Mouse (Mus musculus) gastrocnemius, postnatal 10 days (tissue): ENCODE measurements around the gene Exog. TPM values are rescaled to one million over a fixed set of nuclear protein-coding genes. Genes with fewer than 3 reads are reported as not detected.

ENCODE experiments used
- DNase-seq: peaks from one replicate; pipeline ENCODE4 v3.0.0; 2021; ENCODE audit warnings: mixed read lengths
- long read RNA-seq, 2 experiments: library from polyadenylated mRNA; stranded (forward); transcript quantifications; one replicate each; pipeline ENCODE4 v2.0.0; 2021
- total RNA-seq, 2 experiments: library from RNA; stranded (reverse); gene quantifications; 2 replicates each; pipeline ENCODE4 v1.2.3; 2021

Exog gene
- 1 to 10 TPM; 2.4 to 3.1 TPM for total RNA-seq
- long read RNA-seq, experiment 1, partial matches to known transcripts = 0 of 14 reads
- long read RNA-seq, experiment 1, other reads (novel, unspliced or antisense) = 5 of 14 reads
- long read RNA-seq, experiment 2, partial matches to known transcripts = 0 of 5 reads
- long read RNA-seq, experiment 2, other reads (novel, unspliced or antisense) = 2 of 5 reads

DNA sequence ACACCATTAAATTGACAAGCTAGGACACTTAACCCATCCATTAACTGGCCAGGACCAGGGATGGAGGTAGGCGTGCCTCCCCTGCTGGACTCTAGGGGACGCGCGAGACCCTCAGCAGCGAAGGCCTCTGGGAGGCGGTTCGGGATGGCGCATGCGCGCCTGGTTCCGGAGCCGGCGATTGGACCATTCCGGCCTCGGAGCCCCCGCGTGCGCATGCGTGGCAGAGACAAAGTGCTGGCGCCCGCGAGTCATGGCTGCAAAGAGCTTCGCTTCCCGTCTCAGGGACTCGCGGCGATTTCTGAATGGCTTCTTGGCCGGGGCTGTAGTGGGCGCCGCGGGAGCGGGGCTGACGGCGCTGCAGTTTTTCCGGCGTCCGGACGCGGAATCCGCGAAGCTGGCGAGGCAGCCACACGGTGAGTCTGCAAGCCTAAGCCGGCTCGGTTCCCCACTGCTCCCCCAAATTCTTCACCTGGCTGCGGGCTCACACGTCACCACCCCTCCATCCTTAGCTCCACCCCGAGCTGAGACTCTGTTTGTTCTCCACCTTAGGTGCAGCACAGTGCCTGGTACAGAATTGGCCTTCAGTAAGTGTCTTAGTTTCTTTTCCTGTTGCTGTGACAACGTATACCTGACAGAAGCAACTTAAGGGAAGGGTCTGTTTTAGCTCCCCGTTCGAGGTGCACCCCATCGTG, at the start of gene Exog:
TSS of gene Exog (plus strand) at position 206 of the 692 bp plus-strand sequence.
- DNase-seq = peak; percentile 100

DNA sequence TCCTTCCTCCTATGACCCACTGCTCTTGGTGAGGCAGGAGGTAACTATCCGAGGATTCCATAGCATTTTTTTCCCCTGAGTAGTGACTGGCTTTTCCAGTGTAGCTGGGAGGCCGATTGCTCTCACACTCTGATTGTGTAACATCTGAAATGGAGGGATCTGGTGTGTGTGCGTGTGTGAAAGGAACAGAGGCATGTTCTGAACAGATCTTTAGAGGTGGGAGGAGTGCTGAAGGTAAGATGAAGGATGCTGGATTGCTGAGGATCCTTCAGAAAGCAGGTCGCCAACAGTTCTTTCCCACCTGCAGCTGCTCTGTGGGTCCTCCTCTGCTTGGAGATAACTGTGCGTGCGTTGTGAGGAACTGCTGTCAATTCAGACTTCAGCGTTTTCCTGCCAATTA, 43.4 kb upstream of the Exog start:
- DNase-seq = no peak

DNA sequence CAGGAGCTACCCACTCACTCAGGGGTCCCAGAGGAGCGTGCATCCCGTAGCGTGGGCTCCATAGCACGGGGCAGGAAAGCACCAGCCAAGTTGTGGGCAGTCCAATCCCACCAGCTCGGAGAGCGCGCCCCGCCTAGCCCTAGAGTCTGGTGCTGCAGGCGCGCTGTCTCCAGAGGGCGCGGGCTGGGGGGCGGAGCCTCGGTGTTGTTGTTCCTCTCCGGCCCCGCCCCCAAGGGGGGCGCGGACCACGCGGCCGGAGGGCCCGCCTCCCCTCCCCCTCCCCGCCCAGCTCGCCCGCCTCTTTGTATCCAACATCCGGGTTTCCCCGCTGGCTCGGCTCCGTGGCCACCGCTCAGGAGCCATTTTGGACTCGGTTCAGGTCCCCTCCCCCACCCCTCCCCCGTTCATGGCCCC, 42.9 kb upstream of the Exog start, which contains the start of gene Acvr2b:
TSS of gene Acvr2b (plus strand) at position 318 of the 414 bp plus-strand sequence.
- DNase-seq = peak; percentile 94

DNA sequence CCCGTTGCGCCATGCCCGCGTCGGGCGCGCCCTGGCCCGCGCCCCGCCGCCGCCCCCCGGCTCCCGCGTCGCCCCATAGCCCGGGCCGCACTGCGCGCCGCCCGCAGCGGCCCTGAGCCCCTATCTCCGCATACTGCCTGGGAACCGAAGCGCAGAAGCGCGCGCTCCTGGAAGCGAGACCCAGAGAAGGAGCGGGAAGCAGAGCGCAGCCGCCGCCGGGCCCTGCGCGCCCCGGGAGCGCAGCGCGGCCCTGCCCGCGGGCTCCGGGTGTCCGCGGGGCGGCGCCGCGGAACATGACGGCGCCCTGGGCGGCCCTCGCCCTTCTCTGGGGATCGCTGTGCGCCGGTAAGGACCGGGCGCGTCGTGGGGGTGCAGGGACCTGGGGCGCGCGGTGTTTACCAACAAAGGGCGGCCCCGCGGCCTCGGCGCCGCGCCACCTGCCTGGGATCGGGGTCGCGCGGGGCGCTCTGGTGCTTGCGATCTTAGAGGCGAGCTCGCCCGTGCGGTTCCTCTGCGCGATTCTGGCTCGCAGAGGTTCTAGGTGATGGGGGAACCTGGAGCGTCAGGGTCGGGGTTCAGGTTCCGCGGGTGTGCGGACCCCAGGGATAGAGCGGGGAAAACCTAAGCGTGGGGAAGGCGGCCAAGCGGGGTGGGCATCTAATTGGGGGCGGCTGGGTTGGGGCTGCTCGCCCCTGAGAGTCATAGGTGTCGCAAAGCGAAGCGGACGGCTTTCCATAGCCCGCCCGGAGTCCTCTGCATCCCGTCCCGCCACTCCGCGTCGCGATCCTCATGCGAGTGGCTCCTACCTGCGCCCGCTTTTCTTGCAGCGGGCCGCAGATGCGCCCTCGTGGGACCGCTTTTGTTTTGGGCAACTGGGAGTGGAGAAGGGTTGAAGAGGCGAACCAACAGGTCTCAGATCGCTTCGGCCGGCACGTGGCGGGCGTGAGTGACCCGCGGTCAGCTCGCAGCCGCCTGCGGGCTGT, 42.2 kb upstream of the Exog start:
- DNase-seq = peak; percentile 57

DNA sequence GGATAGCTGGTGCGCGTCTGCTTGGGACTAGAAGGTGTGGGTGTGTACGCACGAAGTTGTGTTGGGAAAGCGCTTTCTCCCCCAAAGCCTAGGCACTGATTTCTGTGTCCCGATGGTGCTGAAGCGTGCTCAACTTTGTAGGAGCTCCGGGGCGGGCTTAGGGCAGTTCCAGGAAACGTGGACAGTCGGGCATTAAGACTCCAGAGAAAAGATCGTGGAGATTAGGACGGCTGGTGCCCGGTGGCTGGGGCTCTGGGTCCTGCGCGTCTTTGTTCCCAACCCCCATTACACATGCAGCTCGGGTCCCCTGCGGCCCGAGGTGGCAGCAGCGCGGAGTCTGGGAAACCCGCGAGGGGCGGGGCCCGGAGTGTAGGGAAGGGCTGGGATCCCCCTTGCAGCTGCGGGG, 41.5 kb upstream of the Exog start:
- peak; percentile 43 for DNase-seq

DNA sequence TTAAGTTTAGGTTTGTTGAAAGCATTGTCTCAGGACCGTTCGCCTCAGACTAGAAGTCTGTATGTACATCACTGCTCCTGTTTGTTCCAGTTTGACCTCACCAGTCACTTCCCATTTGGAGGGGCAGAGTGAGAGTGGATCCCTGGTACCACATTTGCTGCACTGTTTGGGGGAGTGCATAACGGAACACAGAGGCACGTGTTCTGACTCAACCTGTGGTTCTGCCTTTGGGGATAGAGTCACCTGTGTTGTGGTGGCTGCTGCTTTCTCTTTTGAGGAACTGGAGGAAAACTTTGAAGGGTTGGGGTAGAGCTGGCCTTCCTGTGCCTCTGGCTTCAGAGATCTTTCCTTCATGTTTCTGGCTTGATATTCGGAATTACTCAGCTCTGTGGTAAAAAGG, 40.7 kb upstream of the Exog start:
- DNase-seq = no peak

DNA sequence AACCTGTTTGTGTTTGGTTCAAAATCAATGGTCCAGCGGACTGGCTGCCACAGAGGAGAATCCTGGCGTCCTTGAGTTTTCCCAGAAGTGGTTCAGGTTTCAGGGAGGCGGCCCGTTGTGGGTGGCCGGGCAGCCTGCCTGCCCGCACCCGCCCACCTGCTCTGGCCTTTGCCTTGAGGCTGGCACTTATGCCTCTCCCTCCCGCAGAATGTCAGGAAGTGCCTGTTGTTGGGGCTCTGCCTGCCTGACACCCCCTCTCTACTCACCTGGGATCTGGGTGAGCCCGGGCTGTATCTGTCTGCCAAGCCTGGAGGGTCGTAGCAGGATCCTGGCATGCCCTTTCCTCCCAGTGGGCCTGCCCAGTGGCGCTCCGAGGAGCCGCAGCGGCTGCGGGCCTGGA, 36.9 kb upstream of the Exog start:
- peak; percentile 34 for DNase-seq

DNA sequence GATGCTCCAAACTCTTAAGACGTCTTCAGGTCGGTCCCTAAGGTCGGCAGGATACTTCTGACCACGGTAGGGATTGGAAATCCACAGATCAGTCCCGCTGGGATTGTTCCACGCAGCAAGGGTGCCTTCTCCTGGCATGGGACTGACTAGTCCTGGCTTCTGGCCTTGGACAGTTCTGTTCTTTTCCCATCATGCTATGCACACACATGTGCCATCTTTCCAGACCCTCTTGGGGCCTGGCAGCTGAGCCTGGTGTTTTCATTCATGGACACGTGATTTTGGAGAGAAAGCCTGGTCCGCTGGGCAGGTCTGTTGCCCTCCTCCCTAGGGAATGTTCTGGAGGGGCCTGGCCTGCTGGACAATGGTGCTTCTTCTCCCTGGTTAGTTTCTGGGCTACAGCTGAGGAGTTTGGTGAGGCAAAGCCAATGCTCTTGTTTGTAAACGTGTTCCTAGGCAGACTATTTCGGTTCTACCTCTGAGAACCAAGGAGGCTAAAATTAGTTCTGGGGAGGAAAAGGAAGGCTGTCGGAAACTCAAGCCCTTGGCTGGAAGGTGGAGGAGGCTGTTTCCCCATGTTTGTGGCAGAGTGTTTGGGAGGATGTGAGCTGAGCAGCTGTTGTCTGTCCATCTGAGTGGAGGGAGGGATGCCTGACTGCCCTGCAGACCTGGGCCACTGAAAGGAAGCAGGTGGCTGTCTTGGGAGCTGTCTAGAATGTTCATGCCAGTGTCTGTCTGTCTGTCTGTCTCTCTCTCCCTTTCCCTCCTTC, 35.7 kb upstream of the Exog start:
- peak; percentile 35 for DNase-seq

DNA sequence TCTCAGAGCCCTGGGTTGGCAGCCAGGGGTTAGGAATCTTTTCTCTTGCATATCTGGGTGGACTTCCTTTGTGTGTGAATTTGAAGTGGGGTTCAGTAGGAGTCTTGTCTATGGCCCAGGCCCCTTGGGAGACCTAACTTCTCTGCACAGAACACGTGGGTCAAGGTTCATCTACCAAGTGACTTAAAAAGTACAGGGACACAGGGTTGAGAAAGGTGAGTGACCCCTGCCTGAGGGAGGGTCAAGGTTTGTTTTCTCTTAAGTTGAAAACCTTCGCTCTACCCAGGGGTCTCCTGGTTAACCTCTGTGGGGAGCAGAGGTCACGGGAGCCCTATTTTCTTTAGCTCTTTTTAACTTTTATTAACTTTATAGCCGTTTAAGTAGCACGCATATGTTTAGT, 34.9 kb upstream of the Exog start:
- DNase-seq = no peak

DNA sequence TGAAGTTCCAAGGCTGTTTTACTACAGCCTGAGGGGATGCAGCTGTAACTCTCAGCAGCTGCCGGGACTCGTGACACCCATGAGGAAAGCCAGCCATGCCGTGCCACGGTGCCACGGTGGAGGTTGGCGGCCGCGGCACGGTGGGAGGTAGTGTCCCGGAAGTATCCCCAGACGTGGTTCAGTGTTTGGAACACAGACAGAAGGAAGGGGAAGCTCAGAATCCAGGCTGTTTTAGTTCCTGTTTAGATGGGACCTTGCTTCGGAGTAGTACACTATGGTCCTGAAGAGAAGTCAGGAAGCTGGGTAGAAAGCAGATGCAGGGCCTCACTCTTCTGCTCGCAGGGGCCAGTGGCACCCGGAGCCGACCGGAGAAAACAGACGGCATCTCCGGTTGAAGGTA, 26.7 kb upstream of the Exog start:
- no peak for DNase-seq

DNA sequence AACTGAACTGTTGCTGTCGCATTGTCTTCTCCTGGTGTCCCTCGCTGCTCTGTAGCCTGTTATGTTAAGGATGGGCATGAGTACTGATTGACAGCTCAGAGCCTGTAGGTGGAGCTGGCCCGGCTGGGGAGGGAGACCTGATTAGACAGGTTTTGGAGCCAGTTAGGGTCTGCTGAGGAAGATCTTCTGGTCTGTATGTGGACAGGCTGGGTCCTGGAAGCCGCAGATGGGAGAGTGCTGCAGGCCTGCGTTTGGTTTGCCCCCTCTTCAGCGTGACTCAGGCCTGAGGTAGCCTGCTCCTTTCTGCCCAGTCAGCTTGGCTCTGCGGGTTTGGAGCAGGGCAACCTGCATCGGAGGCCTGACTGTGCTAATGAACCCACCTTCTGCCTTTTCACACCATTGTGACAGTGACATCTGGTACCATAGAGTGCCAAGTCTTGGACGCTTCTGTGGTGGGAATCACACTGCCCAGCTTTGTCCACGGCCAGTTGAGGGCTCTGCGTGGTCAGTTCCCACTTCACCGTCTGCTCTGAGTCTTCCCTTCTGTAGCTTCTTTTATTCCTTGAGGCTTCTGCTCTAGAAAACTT, 24.8 kb upstream of the Exog start:
- no peak for DNase-seq

DNA sequence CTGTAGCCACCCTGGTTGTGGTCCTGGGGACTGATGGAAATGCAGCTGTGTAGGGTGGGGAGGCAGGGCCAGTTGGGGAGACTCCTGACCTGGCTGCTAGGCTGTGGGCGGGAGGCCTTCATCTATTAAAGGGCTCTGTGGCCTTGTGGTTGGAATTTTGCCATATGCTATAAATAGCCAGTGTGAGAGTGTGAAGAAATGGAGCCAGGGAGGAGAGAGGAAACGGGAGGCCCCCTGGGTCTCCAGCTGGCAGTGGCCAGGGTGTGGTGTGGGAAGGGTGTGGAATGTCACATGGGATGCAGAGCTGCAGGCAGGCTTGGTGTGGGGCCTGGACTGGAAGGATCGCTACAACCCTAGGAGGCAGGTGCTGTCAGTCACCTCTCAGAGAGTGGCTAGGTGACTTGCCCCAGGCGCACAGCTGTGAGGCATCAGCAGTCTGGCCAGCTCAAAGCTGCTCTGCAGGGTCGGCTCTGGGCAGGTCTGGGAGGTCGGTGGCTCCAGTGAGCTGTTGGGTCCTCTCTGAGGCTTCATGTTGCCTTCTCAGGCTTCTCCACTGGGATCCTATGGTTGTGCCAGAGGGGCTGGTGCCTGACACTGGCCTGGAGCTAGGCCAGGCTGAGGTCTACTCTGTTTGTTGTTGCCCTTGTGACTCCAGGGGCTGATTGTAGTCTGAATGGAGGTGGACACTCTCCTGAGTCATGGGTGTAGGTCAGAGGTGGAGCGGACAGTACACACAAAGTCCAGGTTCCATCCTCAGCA, 19.3 kb upstream of the Exog start:
- peak; percentile 57 for DNase-seq

DNA sequence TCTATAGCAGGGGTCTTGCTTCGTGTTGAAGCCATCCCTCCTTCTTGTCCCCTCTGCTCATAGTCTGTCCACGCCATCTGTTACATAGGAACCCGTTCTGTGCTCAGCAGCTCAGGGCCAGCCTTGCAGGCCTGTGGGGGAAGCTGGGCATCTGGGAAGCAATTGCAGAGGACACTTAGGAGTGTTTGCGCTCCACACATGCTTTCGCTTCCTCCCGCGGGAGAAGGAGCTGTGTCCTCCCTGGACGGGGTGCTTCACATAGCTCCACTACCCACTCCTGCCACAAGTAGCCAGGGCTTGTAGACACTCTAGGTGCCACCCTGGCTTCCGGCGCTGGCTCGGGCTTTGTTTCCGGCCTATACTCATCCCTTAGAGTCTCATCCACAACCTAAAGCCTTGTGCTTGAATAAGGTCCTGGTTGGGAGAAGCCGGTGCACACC, 18.7 kb upstream of the Exog start:
- DNase-seq = no peak

DNA sequence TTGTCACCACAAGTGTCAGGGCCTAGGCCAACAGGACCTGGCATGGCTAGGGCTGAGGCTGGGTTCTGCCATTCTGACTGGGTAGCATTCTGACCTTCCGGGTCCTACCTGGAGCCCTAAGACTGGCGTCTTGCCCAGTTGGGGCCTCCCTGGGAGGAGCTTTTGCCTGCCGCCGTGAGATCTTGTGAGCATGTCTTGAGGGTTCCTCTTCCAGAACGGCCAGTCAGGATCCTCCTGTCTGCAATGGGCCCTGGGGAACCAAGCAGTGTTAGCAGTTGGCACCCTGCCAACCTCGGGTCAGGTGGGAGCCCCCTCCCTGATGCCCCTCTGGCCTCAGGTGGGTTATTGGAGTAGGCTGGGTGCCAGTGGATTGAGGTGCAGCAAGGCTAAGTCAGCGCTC, 18.3 kb upstream of the Exog start:
- DNase-seq = no peak

DNA sequence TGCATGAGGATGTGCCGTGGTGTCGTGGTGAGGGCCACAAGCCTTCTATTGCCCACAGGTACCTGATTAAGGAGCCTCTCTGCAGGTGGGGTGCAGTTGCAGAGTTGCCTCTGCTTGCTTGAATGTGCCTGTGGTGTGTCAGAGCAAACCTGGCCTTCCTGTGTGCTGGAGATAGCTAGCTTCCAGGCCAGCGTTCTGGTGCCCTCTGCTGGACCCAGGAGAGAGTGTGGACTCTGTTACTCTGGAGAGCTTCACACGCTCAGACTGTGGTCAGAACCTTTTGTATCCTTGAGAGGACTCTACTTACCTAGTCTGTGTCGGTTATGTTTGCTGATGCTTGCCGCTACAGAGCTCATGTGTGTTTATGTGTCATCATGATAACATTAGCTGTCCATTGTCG, 14.4 kb upstream of the Exog start:
- peak; percentile 80 for DNase-seq

DNA sequence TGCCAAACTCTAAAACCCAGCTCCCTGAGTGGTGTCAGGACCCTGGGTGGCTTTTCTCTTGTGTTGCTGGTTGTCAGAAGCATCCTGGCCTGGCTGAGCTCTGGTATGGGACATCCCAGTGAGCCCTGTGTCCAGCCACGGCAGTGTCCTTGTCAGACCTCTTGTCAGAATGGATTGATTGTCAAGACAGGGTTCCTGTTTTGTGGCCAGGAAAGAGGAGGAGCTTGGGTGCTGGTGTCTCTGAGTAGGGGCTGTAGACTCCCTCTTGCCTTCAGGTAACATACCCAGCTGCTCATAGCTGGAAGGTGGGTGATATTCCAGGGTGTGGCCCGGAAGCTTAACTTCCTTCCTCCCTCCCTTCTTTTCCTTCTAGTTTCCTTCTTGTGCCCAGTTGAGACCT, 8.9 kb upstream of the Exog start:
- no peak for DNase-seq

DNA sequence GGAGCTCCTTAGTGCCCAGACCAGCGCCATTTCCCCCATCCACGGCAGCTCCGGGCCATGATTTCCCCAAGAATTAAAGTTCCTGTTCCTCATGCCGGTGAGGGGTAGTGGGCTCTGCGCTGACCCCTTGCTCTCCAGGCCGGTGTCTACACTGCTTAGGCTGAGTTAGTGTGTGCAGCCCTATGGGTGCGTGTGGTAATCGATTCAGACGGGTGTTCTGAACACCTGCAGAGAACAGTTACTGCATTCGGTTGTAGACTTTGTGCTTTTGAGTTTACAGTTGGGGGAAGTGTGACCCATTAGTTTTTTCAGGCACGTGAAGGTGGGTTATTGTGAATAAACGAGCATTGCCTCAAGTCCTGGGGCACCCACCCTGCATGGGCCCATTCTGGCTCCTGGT, 6.7 kb upstream of the Exog start:
- DNase-seq = no peak

DNA sequence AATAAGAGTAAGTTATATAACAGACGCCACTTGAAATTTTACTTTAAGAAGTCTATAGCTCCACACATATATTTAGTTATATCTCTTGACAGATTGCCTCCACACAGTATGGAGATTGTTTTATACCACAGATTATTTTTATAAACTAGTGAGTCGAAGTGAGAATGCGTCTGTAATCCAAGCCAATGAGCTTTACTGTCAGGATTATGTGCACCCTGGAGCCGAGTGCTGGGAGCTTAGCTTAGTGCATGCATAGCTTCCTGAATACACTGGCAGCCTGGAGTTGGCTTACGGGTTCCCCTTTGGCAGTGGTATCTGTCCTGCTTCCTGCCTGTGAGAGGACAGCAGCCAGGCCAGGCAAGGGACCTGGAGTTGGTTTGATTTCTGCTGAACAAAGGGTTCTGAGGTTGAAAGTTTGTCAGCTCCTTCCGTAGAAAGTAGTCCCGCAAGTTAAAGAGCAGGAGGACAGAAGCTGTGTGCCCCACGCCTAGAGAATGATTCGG, 6.2 kb upstream of the Exog start:
- DNase-seq = no peak

DNA sequence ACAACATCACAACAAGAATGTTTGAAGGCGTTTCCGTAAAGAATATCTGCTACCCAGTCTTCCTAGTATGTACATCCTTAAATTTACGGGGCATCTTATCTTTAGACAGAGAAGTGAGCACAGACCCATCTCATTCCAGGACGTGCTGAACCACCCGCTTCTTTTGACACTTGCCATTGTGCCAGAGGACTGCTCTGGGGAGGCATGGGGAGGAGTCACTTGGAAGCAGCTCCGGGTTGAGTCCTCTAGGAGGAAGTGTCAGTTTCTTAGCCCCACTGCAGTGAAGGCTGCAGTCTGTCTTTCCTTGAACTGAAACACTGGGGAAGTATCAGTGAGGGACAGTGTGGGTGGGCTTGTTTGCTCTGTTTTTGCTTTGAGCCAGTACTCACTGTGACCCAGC, 994 bp downstream of the Exog start:
- no peak for DNase-seq

DNA sequence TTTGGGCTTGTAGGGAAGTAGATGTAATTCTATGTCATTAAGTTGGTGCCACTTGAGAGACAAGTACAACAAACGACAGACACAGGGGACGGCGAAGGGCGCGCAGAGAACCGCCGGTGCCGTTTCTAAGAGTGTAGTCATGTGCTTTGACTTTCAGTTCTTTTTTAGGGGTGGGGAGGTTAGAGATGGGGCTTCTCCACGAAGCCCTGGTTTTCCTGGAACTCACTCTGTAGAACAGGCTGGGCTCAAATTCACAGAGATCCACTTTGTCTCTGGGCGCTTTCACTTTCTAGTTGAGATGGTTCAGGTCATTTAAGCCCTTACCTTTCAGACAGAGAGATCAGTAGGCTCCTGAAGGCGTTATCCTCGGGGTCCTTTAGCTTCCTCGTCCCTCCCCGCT, 11.2 kb downstream of the Exog start:
- DNase-seq = no peak

DNA sequence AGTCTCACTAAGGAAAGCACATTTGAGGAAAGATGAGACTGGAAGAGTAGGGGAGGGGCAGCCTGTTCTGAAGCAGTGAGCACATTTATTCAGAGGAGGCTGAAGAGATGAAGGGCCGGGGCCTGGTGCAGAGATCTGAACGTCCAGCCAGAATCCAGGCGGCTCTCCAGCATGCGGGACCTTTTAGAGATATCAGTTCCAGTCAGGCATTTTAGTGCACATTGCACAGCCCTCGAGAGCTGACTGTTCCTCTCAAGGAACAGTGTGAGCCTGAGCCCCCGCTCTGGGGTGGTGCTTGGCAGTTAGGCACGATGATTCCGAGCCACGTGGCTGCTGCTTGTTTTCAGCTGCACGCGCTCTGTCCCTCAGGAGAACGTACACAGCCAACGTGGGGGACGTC, 12.4 kb downstream of the Exog start:
- DNase-seq = no peak
